Mouse (Mus musculus) embryonic fibroblast, embryonic 13.5 days (primary cell): ENCODE measurements at regions not wholly inside any gene's neighbourhood (a gene's known extent, or its start where the extent isn't known, plus 50 kb on each side); places are given as distances from the start of the nearest gene placed in this dataset.
A peak's percentile ranks its signal among the peaks of the same experiment; 100 is the strongest.

Experiments used
- H3K27ac ChIP-seq: 2 replicates; pipeline ENCODE4 v1.5.1; 2012; ENCODE audit warnings: low read length, control low read depth, inconsistent platforms; ENCODE audit not compliant: insufficient read depth
- H3K4me1 ChIP-seq: 2 replicates; pipeline ENCODE4 v1.6.1; 2011; ENCODE audit warnings: low read length; ENCODE audit not compliant: control insufficient read depth, insufficient read depth
- H3K4me3 ChIP-seq: 2 replicates; pipeline ENCODE4 v1.5.1; 2011; ENCODE audit warnings: mild to moderate bottlenecking, control low read depth, low read length; ENCODE audit not compliant: insufficient read depth
- CTCF ChIP-seq: IDR thresholded peaks from 2 replicates; pipeline ENCODE4 v1.5.1; 2011; ENCODE audit warnings: mild to moderate bottlenecking, control low read depth, low read length, moderate library complexity, borderline replicate concordance; ENCODE audit not compliant: insufficient read depth
- POLR2A ChIP-seq: IDR thresholded peaks from 2 replicates; pipeline ENCODE4 v1.6.1; 2011; ENCODE audit warnings: low read depth, mild to moderate bottlenecking, control low read depth, low read length, moderate library complexity

DNA sequence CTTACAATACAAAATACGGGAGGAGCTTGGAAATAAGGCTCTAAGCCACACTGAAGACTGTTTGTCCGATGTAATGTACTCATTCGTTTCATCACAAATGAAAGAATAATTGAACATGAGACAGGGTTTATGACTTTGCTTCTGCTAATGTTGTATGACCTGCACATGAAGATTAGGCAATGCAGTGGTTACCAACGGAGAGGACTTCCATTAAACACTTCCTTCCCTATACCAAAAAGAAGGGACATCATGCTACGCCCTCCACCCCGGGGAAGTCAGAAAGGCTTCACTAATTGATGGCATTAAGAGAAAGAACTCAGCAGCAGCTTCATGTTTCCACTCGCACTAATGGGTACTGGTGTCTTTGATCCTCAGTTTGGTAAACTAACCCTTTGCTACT is 57.6 kb upstream of the C1qtnf7 start:
- Histone ChIP-seq H3K27ac (no peak overlapping the region), H3K4me3 (no peak overlapping the region), H3K4me1 (no peaks in the 10 kb centered on the region)
- TF ChIP-seq POLR2A (no peak), CTCF (no peak)

DNA sequence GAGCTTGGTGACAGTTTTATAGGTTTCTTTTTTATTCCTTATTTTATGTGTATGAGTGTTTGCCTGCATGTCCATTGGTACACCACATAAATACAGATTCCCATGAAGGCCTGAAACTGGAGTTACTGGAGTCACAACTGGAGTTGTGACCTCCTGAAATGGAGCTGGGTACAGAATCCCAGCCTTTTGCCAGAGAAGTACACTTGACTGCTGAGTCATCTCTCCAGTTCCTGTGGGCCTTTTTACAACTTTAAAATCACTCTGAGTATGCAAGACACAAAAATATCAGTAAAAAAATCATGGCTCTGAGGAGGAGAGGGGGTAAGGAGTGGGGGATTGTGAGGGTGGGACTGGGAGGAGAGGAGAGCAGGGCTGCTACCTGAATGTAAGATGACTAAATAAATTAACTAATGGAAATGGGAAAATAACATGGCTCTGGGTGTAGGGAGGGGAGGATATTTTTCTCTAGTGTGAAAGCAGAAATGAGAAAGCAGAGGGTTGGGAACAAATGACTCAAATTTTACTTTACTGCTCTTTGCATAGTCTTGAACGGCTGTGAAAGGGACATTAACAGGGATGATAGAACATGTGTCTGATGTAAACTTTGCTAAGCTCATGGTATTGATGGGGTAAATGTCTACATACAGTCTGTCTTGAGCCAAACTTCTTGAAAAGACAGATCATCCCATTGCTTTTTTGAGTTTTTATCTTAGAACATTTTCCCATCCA is 53.2 kb upstream of the C1qtnf7 start:
- Histone ChIP-seq H3K27ac (peak overlapping the region; percentile 58), H3K4me3 (no peak overlapping the region), H3K4me1 (no peaks in the 10 kb centered on the region)
- no peak for TF ChIP-seq POLR2A
